Mouse (Mus musculus): ENCODE results near the gene Utrn. TPM values are rescaled to one million over a fixed set of nuclear protein-coding genes. Genes with fewer than 3 reads are reported as not detected.

Gene Utrn
- polyA plus RNA-seq, 1 experiment from 2014 or later = 67.9 TPM

DNA sequence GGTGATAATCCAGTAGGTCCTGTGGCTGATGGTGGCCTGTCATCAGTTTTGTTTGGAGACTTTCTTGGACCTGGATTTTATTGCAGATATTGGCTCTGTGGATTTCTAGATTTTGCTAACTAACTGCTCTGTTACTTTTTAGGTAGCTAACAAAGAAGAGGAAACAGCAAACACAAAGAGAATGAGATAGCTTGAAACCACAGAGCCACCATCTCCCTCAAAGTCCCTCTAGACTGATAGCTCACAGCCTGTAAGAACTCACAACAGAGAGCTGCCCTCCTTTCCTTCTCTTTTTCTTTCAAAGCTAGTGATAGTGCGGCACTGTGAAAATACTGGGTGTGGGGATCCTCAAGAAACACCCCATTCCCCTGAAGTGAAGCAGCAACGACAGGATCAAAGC, 444.2 kb downstream of the Utrn start:
- Histone ChIP-seq H3K27me3 (ENCODE audit: insufficient read depth, low read length) (no peaks in the 10 kb centered on the region), H3K9me3 (ENCODE audit: low read depth, low read length) (no peaks in the 10 kb centered on the region), H3K36me3 (ENCODE audit: insufficient read depth) (no peaks in the 10 kb centered on the region), H3K4me3 (ENCODE audit: low read depth, low read length) (no peak overlapping the region), H3K4me2 (no peak overlapping the region), H3K9ac (no peak overlapping the region), H3K27ac (ENCODE audit: low read depth) (no peak overlapping the region), H3K4me1 (ENCODE audit: insufficient read depth) (no peaks in the 10 kb centered on the region)
- WGBS = 83% methylated on average over 2 of the region's 2 CpGs
- TF ChIP-seq CTCF (IDR thresholded peaks at IDR 0.05; ENCODE audit: low read depth) = no peak
- no peak for ATAC-seq (ENCODE audit: insufficient read depth)
- DNase-seq = no peak

DNA sequence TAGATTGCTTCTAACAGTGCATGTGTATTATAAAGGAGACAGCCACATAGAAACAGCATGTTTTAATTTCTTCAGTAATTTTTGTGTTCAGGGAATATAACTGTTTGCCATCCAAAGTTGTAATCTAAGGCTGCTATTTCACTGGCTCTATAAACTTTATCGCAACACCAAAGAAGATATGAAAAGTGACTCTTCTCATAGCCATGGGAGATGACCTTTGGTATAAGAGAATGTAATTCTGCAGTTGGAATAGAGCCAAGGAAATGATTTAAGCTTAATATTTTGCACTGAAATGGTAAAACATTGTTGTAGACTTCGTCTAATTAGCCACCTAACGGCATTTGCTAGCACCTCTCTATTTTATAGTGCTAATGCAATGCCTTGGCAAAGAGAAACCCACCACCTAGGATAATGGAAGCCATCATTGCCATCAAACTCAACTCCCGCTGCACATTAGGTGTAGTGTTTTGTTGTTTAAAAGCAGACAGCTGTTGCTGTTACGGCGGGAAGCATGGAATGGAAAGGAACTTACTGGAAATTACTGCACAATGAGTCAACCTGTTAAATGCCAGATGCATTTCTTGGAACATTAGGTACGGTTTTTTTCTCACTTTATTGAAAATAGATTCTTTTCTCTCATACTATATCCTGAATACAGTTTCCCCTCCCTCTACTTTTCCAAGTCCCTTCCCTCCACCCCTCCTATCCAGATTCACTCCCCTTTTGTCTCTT, 445.0 kb downstream of the Utrn start:
- DNase-seq (peak; percentile 11), ATAC-seq (ENCODE audit: insufficient read depth) (no peak)
- Histone ChIP-seq H3K4me3 (ENCODE audit: low read depth, low read length) (no peak overlapping the region), H3K4me1 (ENCODE audit: insufficient read depth) (no peaks in the 10 kb centered on the region), H3K27me3 (ENCODE audit: insufficient read depth, low read length) (no peaks in the 10 kb centered on the region), H3K36me3 (ENCODE audit: insufficient read depth) (no peaks in the 10 kb centered on the region), H3K9ac (no peak overlapping the region), H3K4me2 (no peak overlapping the region), H3K27ac (ENCODE audit: low read depth) (no peak overlapping the region), H3K9me3 (ENCODE audit: low read depth, low read length) (no peaks in the 10 kb centered on the region)
- no peak for TF ChIP-seq CTCF (IDR thresholded peaks at IDR 0.05; ENCODE audit: low read depth)
- WGBS = 85% methylated on average over 7 of the region's 7 CpGs

DNA sequence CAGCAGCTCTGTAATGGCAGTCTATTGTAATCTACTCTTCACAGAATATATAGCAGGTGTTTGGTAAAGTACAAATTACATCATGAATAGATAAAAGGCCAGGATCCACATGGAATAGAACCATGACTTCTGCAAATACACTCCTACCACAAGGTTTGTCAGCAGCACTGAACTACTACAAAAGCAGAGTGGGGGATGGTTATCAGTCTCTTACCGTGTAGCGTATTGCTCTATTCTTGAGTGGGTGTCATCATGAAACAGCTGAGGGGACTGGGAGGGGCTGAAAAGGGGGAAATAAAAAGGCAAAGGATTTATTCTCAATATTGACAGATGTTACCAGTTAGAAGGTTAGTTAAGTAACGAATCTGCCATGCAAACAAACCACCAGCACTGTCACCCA, 454.2 kb downstream of the Utrn start:
- H3K9me3 ChIP-seq (ENCODE audit: low read depth, low read length) = no peaks in the 10 kb centered on the region
- ATAC-seq (ENCODE audit: insufficient read depth) (no peak), DNase-seq (no peak)
- H3K4me2 ChIP-seq = no peak overlapping the region
- WGBS = 84% methylated on average over 3 of the region's 3 CpGs
- no peaks in the 10 kb centered on the region for H3K27me3 ChIP-seq (ENCODE audit: insufficient read depth, low read length)
- H3K9ac ChIP-seq = no peak overlapping the region
- H3K4me3 ChIP-seq (ENCODE audit: low read depth, low read length) = no peak overlapping the region
- H3K27ac ChIP-seq (ENCODE audit: low read depth) = no peak overlapping the region
- H3K4me1 ChIP-seq (ENCODE audit: insufficient read depth) = no peaks in the 10 kb centered on the region
- no peaks in the 10 kb centered on the region; the same call in 1 of the 2 replicates for H3K36me3 ChIP-seq (ENCODE audit: insufficient read depth)
- TF ChIP-seq CTCF (IDR thresholded peaks at IDR 0.05; ENCODE audit: low read depth) = no peak

GRCm38 (mm10) chr10:12406338-12407110, 462.6 kb downstream of the Utrn start:
- H3K36me3 ChIP-seq (ENCODE audit: insufficient read depth) = peaks cover 16% of the 10 kb centered on the region; the same call in 1 of the 2 replicates
- H3K9ac ChIP-seq = no peak overlapping the region
- DNase-seq (no peak), ATAC-seq (ENCODE audit: insufficient read depth) (no peak)
- TF ChIP-seq CTCF (IDR thresholded peaks at IDR 0.05; ENCODE audit: low read depth) = no peak
- H3K4me1 ChIP-seq (ENCODE audit: insufficient read depth) = no peaks in the 10 kb centered on the region
- H3K27ac ChIP-seq (ENCODE audit: low read depth) = no peak overlapping the region
- no peaks in the 10 kb centered on the region for H3K27me3 ChIP-seq (ENCODE audit: insufficient read depth, low read length)
- WGBS = 84% methylated on average over 12 of the region's 12 CpGs
- H3K4me2 ChIP-seq = no peak overlapping the region
- no peak overlapping the region for H3K4me3 ChIP-seq (ENCODE audit: low read depth, low read length)
- no peaks in the 10 kb centered on the region for H3K9me3 ChIP-seq (ENCODE audit: low read depth, low read length)

DNA sequence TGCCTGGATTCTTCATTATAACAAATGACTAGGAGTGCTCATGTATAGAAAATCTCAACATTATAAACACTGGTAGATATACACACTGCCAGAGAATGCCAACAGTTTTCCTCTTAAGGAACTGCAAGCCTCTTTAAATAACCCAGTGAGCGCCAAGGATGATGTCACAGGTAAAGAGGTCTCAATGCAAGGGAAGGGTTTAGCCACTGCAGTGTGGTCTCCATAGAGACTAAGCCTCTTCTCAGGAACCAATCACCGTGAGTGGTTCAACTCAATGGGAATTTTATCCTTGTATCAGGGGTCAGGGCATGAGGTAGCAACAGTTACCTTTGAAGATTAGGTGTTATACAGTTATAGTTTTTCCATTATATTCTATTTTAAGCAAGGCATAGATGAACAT, 469.7 kb downstream of the Utrn start:
- H3K4me3 ChIP-seq (ENCODE audit: low read depth, low read length) = no peak overlapping the region
- TF ChIP-seq CTCF (IDR thresholded peaks at IDR 0.05; ENCODE audit: low read depth) = no peak
- no peak overlapping the region for H3K9ac ChIP-seq
- no peak overlapping the region for H3K4me2 ChIP-seq
- H3K27ac ChIP-seq (ENCODE audit: low read depth) = no peak overlapping the region
- peaks cover 11% of the 10 kb centered on the region; the same call in 1 of the 2 replicates for H3K36me3 ChIP-seq (ENCODE audit: insufficient read depth)
- H3K9me3 ChIP-seq (ENCODE audit: low read depth, low read length) = no peaks in the 10 kb centered on the region
- DNase-seq (peak; percentile 8), ATAC-seq (ENCODE audit: insufficient read depth) (no peak)
- no peaks in the 10 kb centered on the region for H3K4me1 ChIP-seq (ENCODE audit: insufficient read depth)
- no peaks in the 10 kb centered on the region for H3K27me3 ChIP-seq (ENCODE audit: insufficient read depth, low read length)
- 47% methylated on average over 2 of the region's 2 CpGs for WGBS

GRCm38 (mm10) chr10:12380139-12380538, 489.0 kb downstream of the Utrn start:
- no peak for ATAC-seq (ENCODE audit: insufficient read depth)
- Histone ChIP-seq H3K36me3 (ENCODE audit: insufficient read depth) (no peaks in the 10 kb centered on the region), H3K4me2 (no peak overlapping the region), H3K4me1 (ENCODE audit: insufficient read depth) (no peaks in the 10 kb centered on the region), H3K27ac (ENCODE audit: low read depth) (no peak overlapping the region), H3K9me3 (ENCODE audit: low read depth, low read length) (no peaks in the 10 kb centered on the region), H3K27me3 (ENCODE audit: insufficient read depth, low read length) (no peaks in the 10 kb centered on the region), H3K9ac (no peak overlapping the region), H3K4me3 (ENCODE audit: low read depth, low read length) (no peak overlapping the region)
- no peak for TF ChIP-seq CTCF (IDR thresholded peaks at IDR 0.05; ENCODE audit: low read depth)
- WGBS = 97% methylated on average over 1 of the region's 1 CpGs
- no peak for DNase-seq

DNA sequence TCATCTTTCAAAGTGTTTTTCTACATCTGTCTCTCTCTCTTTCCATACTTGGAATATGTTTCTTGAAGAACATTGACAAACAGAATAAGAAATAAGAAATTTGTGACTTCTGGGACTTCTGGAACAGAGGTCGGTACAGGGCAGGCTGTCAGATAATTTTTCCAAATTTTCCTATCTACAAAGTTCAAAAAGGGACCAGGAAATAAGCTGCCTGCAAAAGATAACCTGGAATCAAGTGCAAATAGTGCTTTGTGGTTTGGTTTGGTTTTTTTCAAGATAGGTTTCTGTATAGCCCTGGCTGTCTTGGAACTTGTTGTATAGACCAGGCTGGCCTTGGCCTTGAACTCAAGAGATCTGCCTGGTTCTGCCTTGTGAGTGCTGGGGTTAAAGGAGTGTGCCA, 490.0 kb downstream of the Utrn start:
- Histone ChIP-seq H3K4me1 (ENCODE audit: insufficient read depth) (no peaks in the 10 kb centered on the region), H3K36me3 (ENCODE audit: insufficient read depth) (no peaks in the 10 kb centered on the region), H3K9ac (no peak overlapping the region), H3K27me3 (ENCODE audit: insufficient read depth, low read length) (no peaks in the 10 kb centered on the region), H3K27ac (ENCODE audit: low read depth) (no peak overlapping the region), H3K9me3 (ENCODE audit: low read depth, low read length) (no peaks in the 10 kb centered on the region), H3K4me2 (no peak overlapping the region), H3K4me3 (ENCODE audit: low read depth, low read length) (no peak overlapping the region)
- TF ChIP-seq CTCF (IDR thresholded peaks at IDR 0.05; ENCODE audit: low read depth) = no peak
- 94% methylated on average over 1 of the region's 1 CpGs for WGBS
- DNase-seq (no peak), ATAC-seq (ENCODE audit: insufficient read depth) (no peak)
